Mouse (Mus musculus) lung, postnatal 0 days (tissue): Measurements from ENCODE around the gene Cmtr2. TPM values are rescaled to one million over a fixed set of nuclear protein-coding genes. Genes with fewer than 3 reads are reported as not detected.

Source experiments
- ATAC-seq: fragments of 200-750 bp; cut with Nextera tagmentation; 2 replicates; pipeline ENCODE4 v1.8.0; 2017; ENCODE audit warnings: moderate library complexity
- DNase-seq: peaks from one replicate; pipeline ENCODE4 v3.0.0-alpha.2; 2016; ENCODE audit warnings: low spot score
- H3K27ac ChIP-seq: fragments of 300-500 bp; sonication (generic); 2 replicates; pipeline ENCODE4 v1.5.1; 2014; ENCODE audit warnings: antibody characterized with exemption, mild to moderate bottlenecking, low read length, mixed read lengths
- H3K27me3 ChIP-seq: fragments of 300-500 bp; sonication (generic); replicated peaks from 2 replicates; pipeline ENCODE4 v1.6.1; 2014; ENCODE audit warnings: low read length, mixed read lengths; ENCODE audit not compliant: insufficient read depth
- H3K36me3 ChIP-seq: fragments of 300-500 bp; sonication (generic); 2 replicates; pipeline ENCODE4 v1.6.1; 2014; ENCODE audit warnings: low read length, mixed read lengths; ENCODE audit not compliant: insufficient read depth
- H3K4me1 ChIP-seq: fragments of 300-500 bp; sonication (generic); 2 replicates; pipeline ENCODE4 v1.6.1; 2014; ENCODE audit warnings: antibody characterized with exemption, low read depth, low read length, mixed read lengths; ENCODE audit not compliant: insufficient read depth
- H3K4me2 ChIP-seq: fragments of 300-500 bp; sonication (generic); replicated peaks from 2 replicates; pipeline ENCODE4 v1.6.1; 2014; ENCODE audit warnings: low read depth, mild to moderate bottlenecking, low read length, moderate library complexity, mixed read lengths
- H3K4me3 ChIP-seq: fragments of 300-500 bp; sonication (generic); 2 replicates; pipeline ENCODE4 v1.5.1; 2014; ENCODE audit warnings: low read depth, low read length
- H3K9ac ChIP-seq: fragments of 300-500 bp; sonication (generic); replicated peaks from 2 replicates; pipeline ENCODE4 v1.6.1; 2014; ENCODE audit warnings: low read depth, mild to moderate bottlenecking
- H3K9me3 ChIP-seq: fragments of 300-500 bp; sonication (generic); 2 replicates; pipeline ENCODE4 v1.6.1; 2016; ENCODE audit warnings: low read length, mixed read lengths
- CTCF ChIP-seq: IDR thresholded peaks from 2 replicates; pipeline ENCODE4 v1.5.1; 2016; ENCODE audit warnings: antibody characterized with exemption, mild to moderate bottlenecking
- EP300 ChIP-seq: IDR thresholded peaks from 2 replicates; pipeline ENCODE4 v1.6.1; 2016; ENCODE audit warnings: antibody characterized with exemption, mild to moderate bottlenecking, control low read depth
- WGBS: fragments of 180-500 bp; shearing (Covaris S2); extraction: QIAGEN DNeasy Blood & Tissue Kit; methylation state at CpG from one replicate; pipeline ENCODE4 v1.1.7; 2014; 5-methylcytosine and 5-hydroxymethylcytosine counted together
- polyA plus RNA-seq: library from polyadenylated mRNA; unstranded; fragments of >200 nt; fragmentation: Nextera tagmentation; extraction: Ambion mirVana; gene quantifications from 2 replicates; pipeline ENCODE4 v1.2.1, GENCODE M21; 2015

The Cmtr2 gene
- polyA plus RNA-seq = 3.6 and 4.0 TPM in 2 replicates

GRCm38 (mm10) chr8:110215365-110215764, at the start of gene Cmtr2:
Gene Cmtr2, plus strand, starts transcription at chr8:110215665.
- TF ChIP-seq EP300 = no peak
- no peak for TF ChIP-seq CTCF
- H3K9ac ChIP-seq = no peak within 1 kb of the TSS
- H3K9me3 ChIP-seq = no peaks in the 10 kb centered on the region
- H3K27ac ChIP-seq = no peak within 1 kb of the TSS
- no peak for DNase-seq
- no peaks in the 10 kb centered on the region for H3K4me1 ChIP-seq
- H3K36me3 ChIP-seq = no peaks in the 10 kb centered on the region
- ATAC-seq = no peak
- WGBS = 73% methylated on average over 7 of the region's 7 CpGs
- H3K27me3 ChIP-seq = no peaks in the 10 kb centered on the region
- no peak within 1 kb of the TSS for H3K4me3 ChIP-seq
- no peak within 1 kb of the TSS for H3K4me2 ChIP-seq

- no peak overlapping the region for H3K27ac ChIP-seq
- no peak overlapping the region for H3K4me3 ChIP-seq
- H3K9me3 ChIP-seq = no peaks in the 10 kb centered on the region
- H3K36me3 ChIP-seq = no peaks in the 10 kb centered on the region
- TF ChIP-seq CTCF (no peak), EP300 (no peak)
- 0 out of 2 replicates have a peak, but pooled peaks cover 2% of the 10 kb centered on the region for H3K4me1 ChIP-seq
- 62% methylated on average over 8 of the region's 8 CpGs for WGBS
- H3K27me3 ChIP-seq = peaks cover 8% of the 10 kb centered on the region; the same call in 1 of the 2 replicates
- no peak overlapping the region for H3K4me2 ChIP-seq
- no peak for DNase-seq
- ATAC-seq = no peak
- no peak overlapping the region for H3K9ac ChIP-seq
Observed at GRCm38 (mm10) chr8:110166270-110166669, 49.2 kb upstream of the Cmtr2 start.

GRCm38 (mm10) chr8:110168046-110168445, 47.4 kb upstream of the Cmtr2 start, which contains the start of gene Calb2:
Gene Calb2, minus strand, starts transcription at chr8:110168210.
- no peak within 1 kb of the TSS for H3K4me3 ChIP-seq
- no peaks in the 10 kb centered on the region for H3K9me3 ChIP-seq
- ATAC-seq = peak; percentile 53; the same call in 1 of the 2 replicates
- peaks cover 8% of the 10 kb centered on the region; the same call in 1 of the 2 replicates for H3K27me3 ChIP-seq
- no peak within 1 kb of the TSS for H3K27ac ChIP-seq
- peak; percentile 81 for TF ChIP-seq CTCF
- no peak for TF ChIP-seq EP300
- no peak within 1 kb of the TSS for H3K4me2 ChIP-seq
- DNase-seq = peak; percentile 40
- under 1% methylated on average over 32 of the region's 33 CpGs for WGBS
- H3K4me1 ChIP-seq = 0 out of 2 replicates have a peak, but pooled peaks cover 2% of the 10 kb centered on the region
- H3K9ac ChIP-seq = no peak within 1 kb of the TSS
- no peaks in the 10 kb centered on the region for H3K36me3 ChIP-seq

- ATAC-seq = no peak
Observed at GRCm38 (mm10) chr8:110172161-110172560, 43.3 kb upstream of the Cmtr2 start.

GRCm38 (mm10) chr8:110174826-110175225, 40.6 kb upstream of the Cmtr2 start:
- Histone ChIP-seq H3K36me3 (no peaks in the 10 kb centered on the region), H3K4me1 (no peaks in the 10 kb centered on the region), H3K27me3 (no peaks in the 10 kb centered on the region), H3K9me3 (no peaks in the 10 kb centered on the region), H3K9ac (no peak overlapping the region), H3K4me3 (no peak overlapping the region), H3K4me2 (no peak overlapping the region), H3K27ac (no peak overlapping the region)
- no peak for TF ChIP-seq CTCF
- TF ChIP-seq EP300 = no peak
- no peak for DNase-seq
- no peak for ATAC-seq
- 79% methylated on average over 4 of the region's 4 CpGs for WGBS

More at GRCm38 (mm10) chr8:110172161-110172560, 43.3 kb upstream of the Cmtr2 start:
- H3K4me1 ChIP-seq = 0 out of 2 replicates have a peak, but pooled peaks cover 2% of the 10 kb centered on the region
- no peak for TF ChIP-seq CTCF
- no peak for TF ChIP-seq EP300
- no peak overlapping the region for H3K4me3 ChIP-seq
- WGBS = 64% methylated on average over 6 of the region's 6 CpGs
- peaks cover 8% of the 10 kb centered on the region; the same call in 1 of the 2 replicates for H3K27me3 ChIP-seq
- DNase-seq = no peak
- no peak overlapping the region for H3K4me2 ChIP-seq
- no peaks in the 10 kb centered on the region for H3K36me3 ChIP-seq
- H3K9ac ChIP-seq = no peak overlapping the region
- H3K9me3 ChIP-seq = no peaks in the 10 kb centered on the region
- no peak overlapping the region for H3K27ac ChIP-seq

- Histone ChIP-seq H3K27ac (no peak overlapping the region), H3K9ac (no peak overlapping the region), H3K4me3 (no peak overlapping the region), H3K4me1 (no peaks in the 10 kb centered on the region), H3K9me3 (no peaks in the 10 kb centered on the region), H3K36me3 (no peaks in the 10 kb centered on the region), H3K4me2 (no peak overlapping the region), H3K27me3 (no peaks in the 10 kb centered on the region)
- WGBS = 15% methylated on average over 22 of the region's 22 CpGs
- no peak for TF ChIP-seq CTCF
- TF ChIP-seq EP300 = no peak
- peak; percentile 42 for DNase-seq
- ATAC-seq = peak; percentile 74
Observed at GRCm38 (mm10) chr8:110177359-110178155, 37.9 kb upstream of the Cmtr2 start.
